Mouse (Mus musculus) right cerebral cortex, postnatal 25 days (tissue): ENCODE data around the gene Ccdc30.

Experiments used
- DNase-seq: peaks from one replicate; pipeline ENCODE4 v3.0.0; 2022

Gene Ccdc30

DNA sequence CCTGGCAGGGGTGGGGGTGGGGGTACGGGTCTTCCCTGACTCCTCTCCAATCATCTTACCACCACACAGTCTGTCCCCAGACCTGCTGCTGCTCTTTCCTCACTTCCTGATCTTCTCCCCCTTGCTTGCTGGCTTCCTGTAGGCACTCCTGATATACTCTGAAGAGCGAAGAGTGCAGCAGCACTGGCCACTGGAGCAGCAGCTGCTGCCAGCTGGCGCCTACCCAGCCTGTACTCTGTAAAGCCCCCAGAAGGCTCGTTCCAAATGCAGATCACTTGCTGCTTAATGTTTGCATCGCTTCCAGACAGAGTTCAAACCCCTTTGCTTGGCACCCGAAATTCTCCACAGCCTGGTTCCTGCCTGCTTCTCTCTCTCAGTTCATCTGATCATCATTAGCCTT is 2.5 kb downstream of the Ccdc30 start:
- DNase-seq, result no peak

DNA sequence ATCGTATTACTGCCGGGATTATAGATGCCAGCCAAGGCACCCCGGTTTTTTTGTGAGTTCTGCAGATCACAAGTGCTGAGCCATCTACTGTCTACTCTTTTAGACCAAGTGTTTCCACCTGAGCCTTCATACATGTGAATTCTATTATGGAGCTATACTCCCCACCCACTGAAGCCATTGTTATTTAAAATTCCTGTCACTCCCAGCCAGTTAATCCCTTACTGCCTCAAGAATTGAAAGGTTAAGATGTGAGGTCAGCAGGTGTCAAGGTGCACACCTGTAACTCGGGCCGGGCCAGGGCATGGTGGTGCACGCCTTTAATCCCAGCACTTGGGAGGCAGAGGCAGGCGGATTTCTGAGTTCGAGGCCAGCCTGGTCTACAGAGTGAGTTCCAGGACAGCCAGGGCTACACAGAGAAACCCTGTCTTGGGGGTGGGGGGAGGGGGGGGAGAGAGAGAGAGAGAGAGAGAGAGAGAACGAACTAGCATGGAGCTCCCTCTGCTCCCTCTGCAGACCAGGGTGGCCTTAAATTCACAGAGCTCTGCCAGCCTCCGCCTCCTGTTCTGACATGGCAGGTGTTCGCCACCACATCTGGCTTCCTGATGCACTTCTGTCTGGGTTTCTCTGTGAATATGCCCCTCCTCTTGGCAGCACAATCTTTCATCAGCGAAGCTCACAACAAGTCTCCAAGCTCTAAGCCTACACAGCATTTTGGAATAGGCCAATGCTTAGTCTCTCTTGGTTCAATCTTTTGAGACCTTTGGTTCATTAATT is 3.3 kb downstream of the Ccdc30 start:
- no peak for DNase-seq

GRCm38 (mm10) chr4:119403431-119403830 is 11.9 kb downstream of the Ccdc30 start:
- no peak for DNase-seq

GRCm38 (mm10) chr4:119400896-119401295 is 14.4 kb downstream of the Ccdc30 start:
- no peak for DNase-seq

DNA sequence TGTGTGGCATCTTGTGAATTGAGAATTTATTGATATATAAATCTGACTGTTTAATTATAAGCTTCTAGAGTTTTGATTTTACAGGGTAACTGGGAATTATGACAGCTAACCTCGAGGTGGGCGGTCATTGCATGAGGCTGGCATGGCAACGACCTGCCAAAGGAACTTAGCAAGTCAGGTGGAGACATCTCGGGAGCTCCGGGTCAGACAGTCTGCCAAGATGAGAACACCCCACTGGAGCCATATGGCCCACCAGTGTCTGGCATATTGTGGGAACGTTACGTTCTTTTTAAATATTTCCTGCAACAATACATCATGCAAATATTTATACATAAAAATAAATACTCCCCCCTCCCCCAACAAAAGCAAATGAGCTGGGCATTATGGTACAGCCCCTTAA is 16.6 kb downstream of the Ccdc30 start:
- no peak for DNase-seq

- DNase-seq, result no peak
Measured at GRCm38 (mm10) chr4:119390369-119390768, 25.0 kb downstream of the Ccdc30 start.

DNA sequence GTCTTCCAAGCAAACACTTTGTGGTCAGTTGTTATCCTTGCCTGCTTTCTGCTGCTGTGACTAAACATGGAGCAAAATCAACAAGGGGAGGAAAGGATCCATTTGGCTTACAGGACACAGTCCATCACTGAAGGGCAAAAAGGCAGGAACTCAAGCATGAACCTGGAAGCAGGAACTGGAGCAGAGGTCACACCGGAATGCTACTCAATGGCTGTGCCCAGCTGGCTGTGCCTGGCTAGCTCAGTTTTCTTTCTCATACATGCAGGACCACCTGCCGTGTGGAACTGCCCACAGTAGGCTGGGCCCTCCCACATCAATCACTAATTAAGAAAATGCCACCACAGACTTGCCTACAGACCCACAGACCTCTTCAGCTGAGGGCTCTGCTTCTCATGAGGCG is 26.1 kb downstream of the Ccdc30 start:
- no peak for DNase-seq

DNA sequence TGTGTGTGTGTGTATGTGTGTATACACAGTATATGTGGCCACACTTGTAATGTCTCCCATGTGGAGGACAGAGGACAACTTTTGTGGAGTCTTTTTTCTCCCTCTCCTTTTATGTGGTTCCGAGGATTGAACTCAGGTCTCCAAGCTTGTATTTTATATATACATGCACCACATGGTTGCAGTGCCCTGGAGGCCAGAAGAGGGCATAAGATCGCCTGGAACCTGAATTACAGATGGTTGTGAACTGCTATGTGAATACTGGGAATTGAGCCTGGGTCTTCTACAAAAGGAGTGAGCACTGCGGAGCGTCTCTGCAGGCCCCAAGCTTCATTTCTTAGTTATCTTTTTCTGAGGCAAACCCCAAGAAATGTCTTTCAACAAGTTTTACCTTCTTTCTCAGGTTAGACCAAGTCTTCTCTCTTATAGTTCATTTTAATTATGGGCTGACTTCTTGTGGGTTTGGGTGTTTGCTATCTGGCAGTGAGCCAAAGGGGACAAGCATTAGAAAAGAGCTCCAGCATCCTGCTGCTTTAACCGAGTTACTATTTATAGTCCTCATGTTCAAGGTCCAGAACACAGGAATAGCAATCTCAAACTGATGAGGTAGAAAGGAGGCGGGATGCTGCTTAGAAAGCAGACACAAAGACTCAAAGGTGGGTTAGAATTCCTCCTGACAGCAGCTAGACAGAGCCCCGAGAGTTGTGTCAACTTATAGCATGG is 33.7 kb downstream of the Ccdc30 start:
- no peak for DNase-seq

GRCm38 (mm10) chr4:119369460-119369859 is 45.9 kb downstream of the Ccdc30 start:
- no peak for DNase-seq

GRCm38 (mm10) chr4:119366758-119367526 is 48.4 kb downstream of the Ccdc30 start:
- no peak for DNase-seq

- DNase-seq, result no peak
Measured at GRCm38 (mm10) chr4:119362231-119362630, 53.1 kb downstream of the Ccdc30 start.

DNA sequence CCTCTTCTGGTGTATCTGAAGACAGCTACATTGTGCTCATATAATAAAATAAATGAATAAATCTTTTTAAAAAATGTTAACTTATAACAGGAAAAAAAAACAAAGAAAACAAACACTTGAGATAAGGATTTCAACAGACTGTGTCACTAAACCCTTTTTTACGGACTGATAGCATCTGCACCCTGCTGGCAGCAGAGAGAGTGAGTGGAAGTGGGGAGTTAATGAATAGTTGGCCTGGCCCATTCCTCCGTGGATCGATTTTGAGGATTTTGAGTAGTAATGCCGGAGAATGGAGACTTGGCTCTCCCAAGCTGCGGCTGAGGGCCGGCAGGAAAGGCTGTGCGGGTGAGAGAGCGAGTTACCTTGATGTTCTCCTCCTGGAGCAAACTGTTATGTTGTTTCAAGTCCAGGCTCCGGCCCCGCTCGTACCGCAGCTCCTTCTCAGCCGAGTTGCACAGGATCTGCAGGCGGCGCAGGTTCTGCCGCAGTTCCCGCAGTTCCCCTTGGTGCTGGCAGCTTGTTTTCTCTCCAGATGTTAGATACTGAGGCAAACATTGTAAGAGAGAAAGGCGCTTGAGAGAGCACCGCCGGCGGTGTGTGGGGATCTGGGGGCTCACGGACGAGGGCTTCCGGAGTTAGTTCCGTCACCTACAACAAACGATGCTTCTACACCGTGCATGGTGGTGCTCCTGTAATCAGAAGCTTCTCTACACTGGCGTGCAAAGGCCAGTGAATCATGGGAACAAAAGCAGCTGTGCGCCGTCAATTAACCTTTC is 55.9 kb downstream of the Ccdc30 start:
- no peak for DNase-seq

DNA sequence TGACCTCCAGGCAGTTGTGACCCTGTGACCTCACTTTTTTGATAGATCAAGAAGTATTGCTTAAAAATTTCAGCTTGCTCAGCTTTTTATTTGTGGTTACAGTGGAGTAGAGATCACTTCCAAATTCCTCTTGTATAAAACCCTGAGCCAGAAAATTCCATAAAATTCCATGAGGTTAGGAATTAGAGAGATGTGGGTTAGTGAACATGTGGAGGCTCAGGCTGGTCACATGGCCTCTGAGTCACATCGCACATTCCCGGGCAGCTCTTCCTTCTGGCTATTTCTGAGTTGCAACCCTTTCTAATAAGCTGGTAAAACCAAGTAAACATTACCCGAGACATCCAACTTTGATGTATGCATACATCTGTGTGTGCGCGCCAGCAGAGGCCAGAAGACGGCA is 69.8 kb downstream of the Ccdc30 start:
- no peak for DNase-seq

DNA sequence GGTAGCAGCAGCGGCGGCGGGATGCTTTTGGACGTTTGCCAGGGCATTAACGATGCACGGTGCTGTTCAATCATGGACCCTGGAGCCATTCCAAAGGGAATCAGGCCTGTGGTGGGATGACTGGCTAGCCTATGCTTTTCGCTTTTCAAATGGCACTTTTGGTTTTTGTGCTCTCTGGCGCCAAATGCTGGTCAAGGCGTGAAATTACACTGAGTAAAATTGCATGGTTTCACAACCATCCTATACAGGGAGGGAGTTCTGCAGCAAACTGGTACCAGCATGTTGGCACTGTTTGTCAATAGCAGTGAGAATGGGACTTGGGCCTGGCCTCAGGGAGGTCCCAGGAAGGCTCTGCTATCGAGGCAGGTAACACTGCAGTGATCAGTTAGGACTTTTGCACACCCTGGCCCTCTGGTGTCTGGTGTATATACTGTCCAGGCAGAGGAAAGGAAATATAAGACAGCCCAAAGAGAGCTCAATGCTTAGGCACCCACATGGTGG is 76.4 kb downstream of the Ccdc30 start:
- peak; percentile 15 for DNase-seq

DNA sequence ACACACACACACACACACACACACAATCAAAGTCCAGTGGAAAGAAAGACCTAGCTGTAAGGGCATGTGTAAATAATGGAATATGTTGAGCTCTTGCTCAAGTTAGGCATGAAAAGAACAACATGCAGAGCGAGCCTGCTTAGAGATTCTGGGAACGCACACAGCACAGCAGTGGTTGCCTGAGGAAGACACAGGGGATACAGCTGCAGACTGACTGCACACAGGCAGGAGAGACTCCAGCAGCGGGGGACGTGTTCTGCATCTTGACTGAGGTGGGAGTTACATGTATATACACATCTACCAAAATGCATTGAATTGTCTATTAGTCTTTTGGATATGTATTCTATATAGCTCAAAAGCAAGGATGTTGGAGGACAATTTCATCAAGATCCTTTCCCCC is 76.9 kb downstream of the Ccdc30 start:
- no peak for DNase-seq

DNA sequence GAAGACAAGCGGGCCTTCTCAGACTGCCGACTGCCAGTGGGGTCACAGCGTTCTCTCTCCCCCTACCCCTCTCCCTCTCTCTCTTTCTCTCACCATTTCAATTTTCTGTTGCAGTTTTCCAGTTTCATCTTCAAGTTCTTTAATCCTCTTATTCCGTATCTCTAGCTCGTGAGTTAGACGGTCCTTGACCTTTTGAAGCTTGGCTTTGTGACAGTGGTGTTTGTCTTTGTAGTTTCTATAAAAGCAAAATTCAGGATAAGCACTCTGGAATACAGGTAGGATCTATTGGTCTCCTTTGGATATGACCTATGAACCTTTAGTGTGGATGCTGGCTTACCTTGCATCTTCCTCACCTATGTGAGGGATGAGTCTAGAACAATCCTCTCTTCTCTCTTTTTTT is 81.8 kb downstream of the Ccdc30 start:
- no peak for DNase-seq

GRCm38 (mm10) chr4:119320896-119321550 is 94.3 kb downstream of the Ccdc30 start:
- DNase-seq, result no peak

GRCm38 (mm10) chr4:119320131-119320830 is 95.0 kb downstream of the Ccdc30 start, which contains the start of gene Ppih:
Ppih (minus strand) TSS chr4:119320546.
- DNase-seq, result peak; percentile 95

GRCm38 (mm10) chr4:119313756-119314155 is 101.6 kb downstream of the Ccdc30 start:
- DNase-seq, result no peak

GRCm38 (mm10) chr4:119305418-119305817 is 109.9 kb downstream of the Ccdc30 start:
- DNase-seq, result no peak

DNA sequence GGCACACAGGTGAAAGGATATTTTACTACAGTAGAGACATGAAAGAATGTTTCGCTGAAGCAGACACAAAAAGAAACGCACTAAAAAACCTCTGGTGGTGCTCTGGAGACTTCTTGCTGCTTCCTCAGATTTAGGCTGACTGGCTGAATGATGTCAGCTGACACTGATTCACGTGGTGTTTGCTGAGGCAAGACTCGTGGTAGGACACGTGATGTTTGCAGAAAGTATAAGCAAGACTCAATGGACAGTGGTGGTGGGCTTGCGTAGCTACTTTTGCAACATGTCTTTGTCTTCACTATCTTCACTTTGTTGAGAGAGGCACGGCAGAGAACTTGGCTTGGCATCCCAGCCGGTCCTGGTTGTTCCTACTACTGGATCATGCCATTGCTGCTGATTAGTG is 112.0 kb downstream of the Ccdc30 start:
- DNase-seq, result no peak
